In the genomic region with DNA sequence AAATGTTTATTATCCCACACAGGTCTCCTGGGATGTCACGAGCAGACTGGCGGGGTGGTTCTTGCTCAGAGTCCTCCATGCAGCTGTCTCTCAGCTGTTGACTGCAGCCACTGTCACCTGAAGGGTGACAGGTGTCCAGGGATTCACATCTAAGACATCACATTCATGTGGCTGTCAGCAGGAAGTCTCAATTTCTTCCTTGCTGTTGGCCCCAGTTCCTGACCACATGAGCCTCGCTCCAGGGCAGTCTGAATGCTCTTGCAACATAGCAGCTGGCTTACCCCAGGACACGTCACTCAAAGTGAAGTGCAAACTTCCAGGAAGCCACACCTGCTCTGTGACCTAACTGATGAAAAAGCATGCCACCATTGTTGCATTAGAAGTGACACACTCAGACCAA, we compare ENCODE assay signal across 24 mouse cellular contexts.
DNase-seq lines count a peak whose midpoint lies in the region; ATAC-seq and TF ChIP-seq lines count a peak whose summit lies in the region.
"Had no signal": no experiment of that assay in that cellular context is flagged by ENCODE, and none has a peak within 500 bp of the region (broad histone marks: within the 10 kb centered on the region; RNA-seq: fewer than 3 reads in every experiment).

No protein-coding gene starts in this region.

- peak; percentile 20 for DNase-seq in 3T3-L1 (ENCODE audit: low read depth, low spot score)
- peak; percentile 30 for DNase-seq in fat pad, adult 2 months (ENCODE audit: extremely low read depth, low read depth, low spot score)
- peak; percentile 14 to 21 for DNase-seq in gastrocnemius, postnatal 36 days
- DNase-seq in cerebellum, postnatal 14 days, result no peak
- DNase-seq in forebrain, postnatal 0 days, result no peak
- DNase-seq: adrenal gland, adult 8-10 months; B cell, adult 2 months; cerebellum, postnatal 10 days; heart, adult 2 months; kidney, adult 11 months; left cerebral cortex, postnatal 4 days; right cerebral cortex, postnatal 14 days; thymus, postnatal 14 days had no signal

- no peaks in the 10 kb centered on the region for H3K4me1 ChIP-seq in intestine, embryonic 15.5 days (replicated peaks)
- H3K4me1 ChIP-seq in intestine, postnatal 0 days (replicated peaks; ENCODE audit: control insufficient read depth, insufficient read depth, low read length), result no peaks in the 10 kb centered on the region
- H3K4me1 ChIP-seq in forebrain, postnatal 0 days (ENCODE audit: insufficient read depth), result no peaks in the 10 kb centered on the region
- H3K4me1 ChIP-seq: heart, embryonic 15.5 days; midbrain, embryonic 15.5 days; neural tube, embryonic 15.5 days had no signal

- no peak overlapping the region for H3K4me2 ChIP-seq in intestine, embryonic 15.5 days (replicated peaks)
- H3K4me2 ChIP-seq in intestine, postnatal 0 days (replicated peaks; ENCODE audit: low read depth), result no peak overlapping the region
- H3K4me2 ChIP-seq in forebrain, postnatal 0 days (ENCODE audit: low read depth), result no peak overlapping the region
- H3K4me2 ChIP-seq: heart, embryonic 15.5 days; midbrain, embryonic 15.5 days; neural tube, embryonic 15.5 days had no signal

- WGBS in intestine, embryonic 15.5 days, result 82% methylated on average over 4 of the region's 4 CpGs
- WGBS in intestine, postnatal 0 days, result 55% methylated on average over 4 of the region's 4 CpGs
- WGBS in forebrain, postnatal 0 days, result 85% methylated on average over 4 of the region's 4 CpGs

- TF ChIP-seq CTCF in intestine, postnatal 0 days (IDR thresholded peaks at IDR 0.05; ENCODE audit: low read depth), result no peak
- TF ChIP-seq CTCF in forebrain, postnatal 0 days (IDR thresholded peaks at IDR 0.05; ENCODE audit: low read depth), result no peak

- H3K9me3 ChIP-seq in intestine, embryonic 15.5 days, result no peaks in the 10 kb centered on the region
- H3K9me3 ChIP-seq in intestine, postnatal 0 days (ENCODE audit: control insufficient read depth), result no peaks in the 10 kb centered on the region
- no peaks in the 10 kb centered on the region for H3K9me3 ChIP-seq in forebrain, postnatal 0 days (ENCODE audit: low read length)
- H3K9me3 ChIP-seq: heart, embryonic 15.5 days; midbrain, embryonic 15.5 days; neural tube, embryonic 15.5 days had no signal

- intact Hi-C loops in gastrocnemius, postnatal 36 days (cut with DNase I), result loop anchor here (10.0 kb wide), 1 partner anchor 247 kb away; no protein-coding TSS in a partner anchor

- no peaks in the 10 kb centered on the region for H3K36me3 ChIP-seq in intestine, embryonic 15.5 days
- no peaks in the 10 kb centered on the region for H3K36me3 ChIP-seq in intestine, postnatal 0 days (ENCODE audit: control insufficient read depth, insufficient read depth)
- no peaks in the 10 kb centered on the region for H3K36me3 ChIP-seq in forebrain, postnatal 0 days (ENCODE audit: insufficient read depth)
- H3K36me3 ChIP-seq: heart, embryonic 15.5 days; midbrain, embryonic 15.5 days; neural tube, embryonic 15.5 days had no signal

- ATAC-seq in intestine, embryonic 15.5 days, result peak; percentile 28; the same call in 1 of the 2 replicates
- ATAC-seq in intestine, postnatal 0 days, result no peak
- no peak for ATAC-seq in megakaryocyte, adult 5-6 weeks (ENCODE audit: poor library complexity, severe bottlenecking)
- ATAC-seq in forebrain, postnatal 0 days, result no peak
- ATAC-seq: forebrain, embryonic 14.5 days; hindbrain, embryonic 16.5 days; midbrain, embryonic 15.5 days had no signal

- no peak overlapping the region for H3K9ac ChIP-seq in intestine, embryonic 15.5 days
- no peak overlapping the region for H3K9ac ChIP-seq in intestine, postnatal 0 days (ENCODE audit: low read depth, low read length)
- no peak overlapping the region for H3K9ac ChIP-seq in forebrain, postnatal 0 days
- H3K9ac ChIP-seq: heart, embryonic 15.5 days; liver, embryonic 14.5 days; midbrain, embryonic 15.5 days; neural tube, embryonic 15.5 days had no signal

- no peak overlapping the region for H3K27ac ChIP-seq in intestine, embryonic 15.5 days
- H3K27ac ChIP-seq in intestine, postnatal 0 days (ENCODE audit: low read depth, low read length), result no peak overlapping the region
- H3K27ac ChIP-seq in forebrain, postnatal 0 days (ENCODE audit: low read depth, low read length), result no peak overlapping the region
- H3K27ac ChIP-seq: heart, adult 2 months; heart, embryonic 15.5 days; kidney, postnatal 0 days; layer of hippocampus, adult 2 months; liver, embryonic 14.5 days; midbrain, embryonic 15.5 days; neural tube, embryonic 15.5 days had no signal

- H3K4me3 ChIP-seq in intestine, embryonic 15.5 days (replicated peaks), result no peak overlapping the region
- no peak overlapping the region for H3K4me3 ChIP-seq in intestine, postnatal 0 days (ENCODE audit: low read depth, low read length)
- H3K4me3 ChIP-seq in forebrain, postnatal 0 days (ENCODE audit: low read depth, low read length), result no peak overlapping the region
- H3K4me3 ChIP-seq: heart, adult 2 months; heart, embryonic 15.5 days; layer of hippocampus, adult 2 months; midbrain, embryonic 15.5 days; neural tube, embryonic 15.5 days had no signal

- no peaks in the 10 kb centered on the region for H3K27me3 ChIP-seq in intestine, embryonic 15.5 days (replicated peaks)
- H3K27me3 ChIP-seq in intestine, postnatal 0 days (replicated peaks; ENCODE audit: control insufficient read depth, insufficient read depth, low read length), result no peaks in the 10 kb centered on the region
- no peaks in the 10 kb centered on the region for H3K27me3 ChIP-seq in forebrain, postnatal 0 days (ENCODE audit: insufficient read depth, low read length)
- H3K27me3 ChIP-seq: heart, embryonic 15.5 days; midbrain, embryonic 15.5 days; neural tube, embryonic 15.5 days had no signal

Comparison
In these comparisons a context has a peak if more than half of its experiments do, and no peak if none do; other contexts are left out.
1. DNase-seq: peak in 3T3-L1 (single experiment), fat pad, adult 2 months (single experiment) and gastrocnemius, postnatal 36 days (2 of 2); none in cerebellum, postnatal 14 days (0 of 2) and forebrain, postnatal 0 days (single experiment).